Mouse (Mus musculus) myocyte (in vitro differentiated cells): ENCODE measurements around the gene Traf4. TPM values are rescaled to one million over a fixed set of nuclear protein-coding genes. Genes with fewer than 3 reads are reported as not detected.

Experiments
- H3K27me3 ChIP-seq: one replicate; pipeline ENCODE4 v1.6.1; 2011; ENCODE audit not compliant: control insufficient read depth, insufficient read depth, insufficient read length
- H3K36me3 ChIP-seq: one replicate; pipeline ENCODE4 v1.6.1; 2011; ENCODE audit not compliant: control insufficient read depth, insufficient read depth
- H3K4me2 ChIP-seq: one replicate; pipeline ENCODE4 v1.6.1; 2011; ENCODE audit warnings: low read depth, control low read depth
- H3K4me3 ChIP-seq: one replicate; pipeline ENCODE4 v1.5.1; 2011; ENCODE audit warnings: mild to moderate bottlenecking, control low read depth, moderate library complexity
- H3K79me2 ChIP-seq: one replicate; pipeline ENCODE4 v1.6.1; 2011; ENCODE audit not compliant: control insufficient read depth, insufficient read depth
- H3ac ChIP-seq: one replicate; pipeline ENCODE4 v1.6.1; 2011; ENCODE audit not compliant: control insufficient read depth, insufficient read length
- CEBPB ChIP-seq: IDR thresholded peaks from 2 replicates; pipeline ENCODE4 v1.6.1; 2011; ENCODE audit warnings: mild to moderate bottlenecking, moderate library complexity; ENCODE audit not compliant: poor library complexity, insufficient read depth, severe bottlenecking
- E2F4 ChIP-seq: IDR thresholded peaks from one replicate; pipeline ENCODE4 v1.6.1; 2011; ENCODE audit warnings: mild to moderate bottlenecking, control low read depth, moderate library complexity; ENCODE audit not compliant: insufficient read depth
- MAX ChIP-seq: IDR thresholded peaks from one replicate; pipeline ENCODE4 v1.6.1; 2011; ENCODE audit warnings: low read depth, mild to moderate bottlenecking, control low read depth
- MYOD1 ChIP-seq, 3 experiments: IDR thresholded peaks; one replicate each; pipeline ENCODE4 v1.6.1; 2011; ENCODE audit warnings: control low read depth in 2 of 3, low read depth in 2 of 3, mild to moderate bottlenecking in 2 of 3, moderate library complexity in 1 of 3; ENCODE audit not compliant: insufficient read length in 2 of 3, control insufficient read depth in 1 of 3
- MYOG ChIP-seq, 3 experiments: IDR thresholded peaks; one replicate each; pipeline ENCODE4 v1.6.1; 2011; ENCODE audit warnings: control low read depth in 2 of 3, low read depth in 2 of 3, mild to moderate bottlenecking in 2 of 3; ENCODE audit not compliant: insufficient read length in 2 of 3, control insufficient read depth in 1 of 3, insufficient read depth in 1 of 3
- POLR2A ChIP-seq: IDR thresholded peaks from one replicate; pipeline ENCODE4 v1.6.1; 2011; ENCODE audit warnings: low read depth, mild to moderate bottlenecking, control low read depth, moderate library complexity; ENCODE audit not compliant: insufficient read length
- POLR2AphosphoS2 ChIP-seq: IDR thresholded peaks from one replicate; pipeline ENCODE4 v1.6.1; 2011; ENCODE audit warnings: low read depth, control low read depth; ENCODE audit not compliant: insufficient read length
- REST ChIP-seq: IDR thresholded peaks from one replicate; pipeline ENCODE4 v1.6.1; 2011; ENCODE audit warnings: mild to moderate bottlenecking, control low read depth, moderate library complexity; ENCODE audit not compliant: insufficient read depth, insufficient read length
- SRF ChIP-seq: IDR thresholded peaks from one replicate; pipeline ENCODE4 v1.6.1; 2011; ENCODE audit warnings: low read depth; ENCODE audit not compliant: control insufficient read depth, insufficient read length
- TCF12 ChIP-seq: IDR thresholded peaks from one replicate; pipeline ENCODE4 v1.6.1; 2011; ENCODE audit warnings: mild to moderate bottlenecking, control low read depth; ENCODE audit not compliant: poor library complexity, insufficient read depth, severe bottlenecking
- TCF3 ChIP-seq: IDR thresholded peaks from one replicate; pipeline ENCODE4 v1.6.1; 2011; ENCODE audit warnings: low read depth, control low read depth; ENCODE audit not compliant: insufficient read length
- USF1 ChIP-seq: IDR thresholded peaks from one replicate; pipeline ENCODE4 v1.6.1; 2011; ENCODE audit warnings: low read depth, mild to moderate bottlenecking, control low read depth, moderate library complexity
- polyA plus RNA-seq: library from polyadenylated mRNA; unstranded; fragments of >200 nt; fragmentation: generic; extraction: Trizol; gene quantifications from one replicate; pipeline ENCODE4 v1.2.1, GENCODE M21; 2012; ENCODE audit warnings: missing spikeins

Gene Traf4
- polyA plus RNA-seq, 1 experiment: 206 TPM

- Histone ChIP-seq H3K4me2 (no peak overlapping the region), H3K27me3 (no peaks in the 10 kb centered on the region), H3K4me3 (no peak overlapping the region), H3ac (no peak overlapping the region), H3K79me2 (no peaks in the 10 kb centered on the region), H3K36me3 (peaks cover 17% of the 10 kb centered on the region)
- TF ChIP-seq POLR2AphosphoS2 (no peak), TCF12 (no peak), CEBPB (no peak), MYOG (IDR thresholded peaks at IDR 0.05; ENCODE audit: control insufficient read depth in 1 of 3, insufficient read depth in 1 of 3, insufficient read length in 2 of 3, low read depth in 2 of 3) (no peak)
These were observed 29.2 kb upstream of the Traf4 start for GRCm38 (mm10) chr11:78194411-78195100.

- H3K27me3 ChIP-seq: no peaks in the 10 kb centered on the region
- no peak within 1 kb of the TSS for H3K4me3 ChIP-seq
- no peaks in the 10 kb centered on the region for H3K79me2 ChIP-seq
- no peak within 1 kb of the TSS for H3ac ChIP-seq
- H3K36me3 ChIP-seq: peaks cover 17% of the 10 kb centered on the region
- TF ChIP-seq TCF3: no peak
- TF ChIP-seq POLR2A: no peak
- no peak for TF ChIP-seq MAX
- no peak for TF ChIP-seq E2F4
- no peak for TF ChIP-seq SRF
- no peak for TF ChIP-seq USF1
- no peak for TF ChIP-seq CEBPB
- no peak for TF ChIP-seq REST
- no peak for TF ChIP-seq MYOD1 (IDR thresholded peaks at IDR 0.05; ENCODE audit: control insufficient read depth in 1 of 3, insufficient read length in 2 of 3, low read depth in 2 of 3)
- TF ChIP-seq TCF12: no peak
- no peak for TF ChIP-seq MYOG (IDR thresholded peaks at IDR 0.05; ENCODE audit: control insufficient read depth in 1 of 3, insufficient read depth in 1 of 3, insufficient read length in 2 of 3, low read depth in 2 of 3)
- no peak for TF ChIP-seq POLR2AphosphoS2
- no peak within 1 kb of the TSS for H3K4me2 ChIP-seq
These were observed 27.7 kb upstream of the Traf4 start, which contains the start of gene Proca1 for GRCm38 (mm10) chr11:78193113-78193512. Proca1 (plus strand) TSS chr11:78193392.

- Histone ChIP-seq H3K79me2 (no peaks in the 10 kb centered on the region), H3K36me3 (peaks cover 17% of the 10 kb centered on the region), H3K4me2 (peak overlapping the region; percentile 79), H3K27me3 (no peaks in the 10 kb centered on the region), H3ac (no peak overlapping the region), H3K4me3 (peak overlapping the region; percentile 78)
- TF ChIP-seq REST (no peak), MYOG (IDR thresholded peaks at IDR 0.05; ENCODE audit: control insufficient read depth in 1 of 3, insufficient read depth in 1 of 3, insufficient read length in 2 of 3, low read depth in 2 of 3) (no peak), MYOD1 (IDR thresholded peaks at IDR 0.05; ENCODE audit: control insufficient read depth in 1 of 3, insufficient read length in 2 of 3, low read depth in 2 of 3) (no peak), CEBPB (no peak), SRF (no peak), TCF12 (no peak), USF1 (no peak), TCF3 (no peak), MAX (no peak), POLR2AphosphoS2 (no peak), E2F4 (no peak)
These were observed 24.7 kb upstream of the Traf4 start for GRCm38 (mm10) chr11:78190041-78190440.

DNA sequence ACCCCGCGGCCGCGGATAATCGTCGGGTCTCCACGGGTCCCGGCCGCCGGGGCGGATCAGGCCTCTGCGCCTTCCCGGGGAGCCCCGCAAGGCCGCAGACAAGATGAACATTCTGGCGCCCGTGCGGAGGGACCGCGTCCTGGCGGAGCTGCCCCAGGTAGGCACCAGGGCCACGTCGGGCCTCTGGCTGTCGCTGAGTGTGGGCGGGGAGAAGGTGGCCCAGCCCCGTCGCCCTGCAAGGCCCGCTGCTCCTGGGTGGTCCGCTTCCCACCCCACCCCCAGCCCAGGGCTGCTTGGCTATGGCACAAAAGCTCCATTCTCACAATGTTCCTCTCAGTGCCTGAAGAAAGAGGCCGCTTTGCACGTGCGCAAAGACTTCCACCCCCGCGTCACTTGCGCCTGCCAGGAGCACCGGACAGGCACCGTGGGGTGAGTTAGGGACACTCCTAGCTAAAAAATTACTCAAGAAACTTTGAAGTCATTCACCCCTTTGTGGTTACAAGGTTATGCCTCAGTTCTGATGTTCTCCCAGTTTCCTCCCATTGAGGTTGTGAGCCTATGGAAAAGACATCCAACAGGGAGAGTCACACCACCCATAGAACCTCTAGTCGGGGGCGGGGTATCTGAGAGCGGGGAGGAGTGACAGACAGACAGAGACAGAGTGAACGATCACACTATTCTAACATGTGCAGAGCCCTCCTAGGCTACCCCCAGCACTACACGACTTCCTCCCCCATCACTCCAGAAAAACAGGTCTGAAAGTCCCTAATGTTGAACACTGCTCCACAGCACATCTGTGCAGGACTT, 24.0 kb upstream of the Traf4 start:
- H3K36me3 ChIP-seq: peaks cover 17% of the 10 kb centered on the region
- peak overlapping the region; percentile 79 for H3K4me2 ChIP-seq
- H3K4me3 ChIP-seq: peak overlapping the region; percentile 78
- H3K79me2 ChIP-seq: no peaks in the 10 kb centered on the region
- no peaks in the 10 kb centered on the region for H3K27me3 ChIP-seq
- peak overlapping the region; percentile 19 for H3ac ChIP-seq
- peak; percentile 70 for TF ChIP-seq POLR2A
- no peak for TF ChIP-seq SRF
- TF ChIP-seq USF1: no peak
- peak in 1 of 3 experiments; percentile 1 for TF ChIP-seq MYOG (IDR thresholded peaks at IDR 0.05; ENCODE audit: control insufficient read depth in 1 of 3, insufficient read depth in 1 of 3, insufficient read length in 2 of 3, low read depth in 2 of 3)
- peak; percentile 63 for TF ChIP-seq POLR2AphosphoS2
